Mouse (Mus musculus) heart, embryonic 10.5 days (tissue): ENCODE results near the gene Lrrc57. TPM values are rescaled to one million over a fixed set of nuclear protein-coding genes. Genes with fewer than 3 reads are reported as not detected.

Experiments used
- DNase-seq: peaks from one replicate; pipeline ENCODE4 v3.0.0-alpha.2; 2017; ENCODE audit warnings: low spot score
- H3K27ac ChIP-seq: fragments of 300-500 bp; sonication (generic); 2 replicates; pipeline ENCODE4 v1.5.1; 2016; ENCODE audit warnings: mild to moderate bottlenecking
- H3K27me3 ChIP-seq: fragments of 300-500 bp; sonication (generic); 2 replicates; pipeline ENCODE4 v1.6.1; 2016; ENCODE audit warnings: mild to moderate bottlenecking; ENCODE audit not compliant: poor library complexity, insufficient read depth, severe bottlenecking
- H3K36me3 ChIP-seq: fragments of 300-500 bp; sonication (generic); 2 replicates; pipeline ENCODE4 v1.6.1; 2016; ENCODE audit warnings: mild to moderate bottlenecking, moderate library complexity
- H3K4me1 ChIP-seq: fragments of 300-500 bp; sonication (generic); 2 replicates; pipeline ENCODE4 v1.6.1; 2016; ENCODE audit warnings: mild to moderate bottlenecking
- H3K4me3 ChIP-seq: fragments of 300-500 bp; sonication (generic); 2 replicates; pipeline ENCODE4 v1.5.1; 2016; ENCODE audit warnings: mild to moderate bottlenecking, moderate library complexity
- H3K9me3 ChIP-seq: fragments of 300-500 bp; sonication (generic); 2 replicates; pipeline ENCODE4 v1.6.1; 2016; ENCODE audit warnings: mild to moderate bottlenecking, moderate library complexity
- WGBS: fragments of 180-500 bp; shearing (Covaris S2); methylation state at CpG from one replicate; pipeline ENCODE4 v1.1.7; 2016; 5-methylcytosine and 5-hydroxymethylcytosine counted together
- polyA plus RNA-seq: library from polyadenylated mRNA; unstranded; fragments of >200 nt; fragmentation: Nextera tagmentation; extraction: Ambion mirVana; gene quantifications from 2 replicates; pipeline ENCODE4 v1.2.1, GENCODE M21; 2016

Gene Lrrc57
- polyA plus RNA-seq, 1 experiment from 2014 or later, result 21.3 TPM

GRCm38 (mm10) chr2:120630246-120630645 is 20.9 kb upstream of the Lrrc57 start:
- Histone ChIP-seq H3K27ac (no peak overlapping the region), H3K4me3 (no peak overlapping the region), H3K27me3 (no peaks in the 10 kb centered on the region), H3K4me1 (peaks cover 15% of the 10 kb centered on the region; the same call in 1 of the 2 replicates), H3K9me3 (no peaks in the 10 kb centered on the region), H3K36me3 (peaks cover 14% of the 10 kb centered on the region)
- 81% methylated on average over 2 of the region's 2 CpGs for WGBS
- DNase-seq, result no peak

DNA sequence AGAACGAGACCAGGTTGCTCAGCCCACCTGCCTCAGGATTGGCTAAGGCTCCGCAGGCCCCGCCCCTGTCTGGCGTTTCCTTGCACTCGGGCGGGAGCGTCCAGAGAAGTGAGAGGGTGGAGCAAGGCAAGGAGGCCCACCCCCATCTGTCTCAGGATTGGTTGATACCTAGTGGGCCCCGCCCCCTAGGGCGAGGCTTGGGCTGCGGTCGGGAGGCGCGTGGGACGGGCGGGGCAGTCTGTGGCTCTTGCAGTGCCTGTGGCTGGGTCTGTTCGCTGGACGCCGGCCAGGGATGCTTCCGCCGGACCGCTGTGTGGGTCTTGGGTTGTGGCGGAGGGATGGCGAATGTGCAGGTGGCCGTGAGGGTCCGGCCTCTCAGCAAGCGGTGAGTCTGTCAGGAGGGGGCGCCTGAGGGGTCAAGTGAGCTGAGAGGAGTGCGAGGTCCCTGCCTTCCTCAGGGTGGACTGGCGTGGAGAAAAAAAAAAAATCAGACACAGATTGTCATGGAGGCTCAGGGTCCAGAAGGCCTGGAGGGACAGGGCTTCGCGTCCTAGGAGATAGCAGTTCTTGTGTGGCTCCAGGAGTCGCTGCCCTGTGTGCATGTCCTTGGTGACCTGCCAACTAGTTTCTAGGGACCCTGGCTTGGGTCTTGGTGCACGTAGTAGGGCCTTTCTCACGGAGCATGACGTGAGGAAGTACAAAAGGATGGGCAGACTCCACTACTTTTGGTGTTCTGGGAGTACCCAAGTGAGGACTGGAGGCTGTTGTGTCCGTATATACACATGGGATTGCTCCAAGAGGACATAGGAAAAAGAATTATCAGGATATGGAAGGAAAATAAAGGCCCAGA is 19.8 kb upstream of the Lrrc57 start, which contains the start of gene Stard9:
Gene Stard9, plus strand, starts transcription at position 236 of the 850 bp plus-strand sequence.
- WGBS, result 3% methylated on average over 36 of the region's 36 CpGs
- peak within 1 kb of the TSS; percentile 81 for H3K27ac ChIP-seq
- H3K36me3 ChIP-seq, result peaks cover 5% of the 10 kb centered on the region; the same call in 1 of the 2 replicates

DNA sequence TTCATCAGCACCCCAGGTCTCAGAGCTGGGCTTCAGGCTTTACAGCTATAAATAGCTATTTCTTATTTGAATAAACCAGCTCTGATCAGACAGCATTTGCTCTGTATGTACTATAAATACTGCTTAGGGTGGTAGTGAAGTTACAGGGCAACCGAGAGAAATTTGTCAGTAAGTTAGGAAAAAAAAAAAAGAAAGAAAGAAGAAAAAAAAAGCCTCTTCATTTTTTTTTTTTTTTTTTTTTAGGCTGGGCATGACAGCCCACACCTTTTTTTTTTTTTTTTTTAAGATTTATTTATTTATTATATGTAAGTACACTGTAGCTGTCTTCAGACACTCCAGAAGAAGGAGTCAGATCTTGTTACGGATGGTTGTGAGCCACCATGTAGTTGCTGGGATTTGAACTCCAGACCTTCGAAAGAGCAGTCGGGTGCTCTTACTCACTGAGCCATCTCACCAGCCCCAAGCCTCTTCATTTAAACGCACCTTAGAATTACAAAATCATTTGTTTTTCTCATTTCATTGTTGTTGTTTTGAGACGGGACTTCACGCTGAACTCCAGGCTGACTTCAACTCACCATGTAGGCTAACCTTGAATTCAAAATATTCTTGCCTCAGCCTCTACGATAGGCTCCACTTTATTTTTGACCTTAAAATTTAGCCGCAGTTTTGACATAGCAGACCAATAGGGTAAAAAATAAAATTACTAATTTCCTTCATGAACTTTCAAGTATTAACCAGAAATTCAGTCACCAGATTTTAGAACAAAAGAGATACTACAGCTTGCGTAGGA is 19.0 kb upstream of the Lrrc57 start:
- H3K9me3 ChIP-seq, result no peaks in the 10 kb centered on the region
- peak overlapping the region; percentile 72 for H3K4me3 ChIP-seq
- H3K27me3 ChIP-seq, result no peaks in the 10 kb centered on the region
- peaks cover 15% of the 10 kb centered on the region; the same call in 1 of the 2 replicates for H3K4me1 ChIP-seq
- 28% methylated on average over 10 of the region's 10 CpGs for WGBS
- H3K27ac ChIP-seq, result peak overlapping the region; percentile 81; the same call in 1 of the 2 replicates
- no peak for DNase-seq
- 0 out of 2 replicates have a peak, but pooled peaks cover 2% of the 10 kb centered on the region for H3K36me3 ChIP-seq

More for the DNA sequence above, 19.8 kb upstream of the Lrrc57 start, which contains the start of gene Stard9:
- Histone ChIP-seq H3K9me3 (no peaks in the 10 kb centered on the region), H3K27me3 (no peaks in the 10 kb centered on the region), H3K4me1 (peaks cover 15% of the 10 kb centered on the region; the same call in 1 of the 2 replicates), H3K4me3 (peak within 1 kb of the TSS; percentile 72)
- DNase-seq, result peak; percentile 100

DNA sequence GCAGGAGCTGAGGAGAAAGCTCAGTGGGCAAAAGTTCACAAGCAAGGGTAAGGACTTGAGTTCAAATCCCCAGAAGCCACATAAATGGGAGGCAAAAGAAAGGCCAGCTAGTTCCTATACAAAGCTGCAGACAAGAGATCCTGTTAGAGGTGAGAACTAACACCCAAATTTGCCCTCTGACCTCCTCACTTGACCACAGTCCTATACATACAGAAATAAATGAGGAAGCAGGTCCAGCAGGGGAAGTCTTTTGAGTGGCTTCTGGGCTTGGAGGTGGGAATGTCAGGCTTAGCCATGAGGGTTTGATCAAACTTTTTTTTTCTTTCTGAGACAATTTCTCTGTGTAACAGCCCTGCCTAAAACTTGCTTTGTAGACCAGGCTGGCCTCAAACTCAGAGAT is 13.6 kb upstream of the Lrrc57 start:
- Histone ChIP-seq H3K27ac (no peak overlapping the region), H3K27me3 (no peaks in the 10 kb centered on the region), H3K36me3 (peaks cover 23% of the 10 kb centered on the region), H3K9me3 (no peaks in the 10 kb centered on the region), H3K4me3 (no peak overlapping the region), H3K4me1 (no peaks in the 10 kb centered on the region)
- DNase-seq, result no peak

DNA sequence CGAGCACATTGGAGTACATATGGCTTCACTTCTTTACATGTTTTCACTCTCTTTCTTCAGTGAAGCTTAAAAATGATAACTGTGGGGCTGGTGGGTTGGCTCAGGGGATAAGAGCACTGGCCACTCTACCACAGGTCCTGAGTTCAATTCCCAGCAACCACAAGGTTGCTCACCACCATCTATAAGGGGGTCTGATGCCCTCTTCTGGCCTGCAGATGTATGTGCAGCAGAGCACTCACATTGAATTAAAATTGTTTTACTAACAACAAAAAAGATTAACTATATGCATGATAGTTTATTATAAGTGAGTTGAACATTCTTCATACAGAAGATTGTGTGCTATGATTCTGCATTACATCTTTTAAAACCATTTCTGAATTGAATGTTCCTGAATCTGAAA is 10.2 kb upstream of the Lrrc57 start:
- Histone ChIP-seq H3K36me3 (peaks cover 51% of the 10 kb centered on the region), H3K27ac (no peak overlapping the region), H3K9me3 (no peaks in the 10 kb centered on the region), H3K4me1 (no peaks in the 10 kb centered on the region), H3K4me3 (no peak overlapping the region), H3K27me3 (no peaks in the 10 kb centered on the region)
- no peak for DNase-seq
- WGBS, result 96% methylated on average over 1 of the region's 1 CpGs

DNA sequence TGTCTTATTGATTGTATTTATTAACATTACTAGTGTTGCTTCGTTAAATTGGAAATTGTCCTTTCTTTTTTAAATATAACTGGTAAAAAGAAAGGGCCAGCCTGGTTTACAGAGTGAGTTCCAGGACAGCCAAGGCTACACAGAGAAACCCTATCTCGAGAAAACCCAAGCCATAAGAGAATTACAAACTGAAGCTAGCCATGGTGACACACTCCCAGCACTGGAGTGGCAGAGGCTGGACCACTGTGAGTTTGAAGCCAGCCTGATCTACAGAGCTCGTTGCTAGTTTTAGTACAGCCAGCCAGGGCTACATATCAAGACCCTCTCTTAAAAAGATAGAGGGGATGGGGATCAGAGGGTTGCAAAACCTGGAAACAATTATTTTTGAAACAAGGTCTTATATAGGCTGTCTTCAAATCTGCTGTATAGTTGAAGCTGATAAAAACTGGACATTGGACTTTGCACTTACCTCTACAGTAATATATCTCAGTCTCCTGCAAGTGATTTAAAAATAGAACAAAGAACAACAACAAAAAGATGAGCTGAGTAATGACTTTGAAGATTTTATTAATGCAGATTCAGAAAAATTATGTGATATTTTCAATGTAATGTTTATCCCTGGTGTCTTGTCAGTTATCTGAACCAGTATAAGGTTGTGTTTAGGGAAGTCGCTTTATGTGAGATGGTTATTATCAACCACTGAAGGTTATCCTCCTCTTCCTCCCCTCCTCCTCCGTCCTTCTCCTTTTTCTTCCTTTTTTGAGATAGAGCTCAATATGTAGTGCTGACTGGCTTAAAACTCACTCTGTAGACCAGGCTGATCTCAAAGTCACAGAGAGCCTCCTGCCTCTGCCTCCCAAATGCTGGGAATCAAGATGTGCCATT is 7.2 kb upstream of the Lrrc57 start:
- WGBS, result 91% methylated on average over 5 of the region's 5 CpGs
- no peaks in the 10 kb centered on the region for H3K4me1 ChIP-seq
- peaks cover 66% of the 10 kb centered on the region for H3K36me3 ChIP-seq

DNA sequence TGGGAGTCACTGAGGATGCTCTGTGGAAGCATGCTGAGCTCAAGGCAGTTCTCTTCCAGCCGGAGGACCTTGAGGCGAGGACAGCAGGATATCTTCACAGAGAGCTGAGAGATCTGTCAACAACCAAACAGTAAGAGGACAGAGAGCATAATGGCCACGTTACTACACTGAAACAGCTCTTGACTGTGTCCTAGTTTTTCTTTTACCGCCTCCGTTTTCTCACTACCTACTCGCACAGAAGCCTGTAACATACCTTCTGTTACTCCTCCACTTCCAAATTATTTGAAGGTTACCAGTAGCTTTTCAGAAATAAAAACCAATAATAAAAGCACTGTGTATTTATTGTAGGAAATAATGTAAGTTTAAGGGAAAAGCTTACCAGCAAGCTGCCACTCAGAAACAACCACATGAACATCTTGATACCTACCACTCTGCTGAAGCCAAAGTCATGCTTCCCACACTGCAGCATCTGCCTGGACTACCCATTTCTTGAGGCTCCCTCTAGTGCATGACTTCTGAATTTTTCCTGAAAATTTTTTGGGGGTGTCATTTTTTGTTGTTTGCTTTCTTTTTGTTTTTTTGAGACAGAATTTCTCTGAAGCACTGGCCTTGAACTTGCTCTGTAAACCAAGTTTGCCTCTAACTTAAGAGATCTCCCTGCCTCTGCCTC is 3.2 kb downstream of the Lrrc57 start:
- H3K36me3 ChIP-seq, result peaks cover 16% of the 10 kb centered on the region
- no peak overlapping the region for H3K27ac ChIP-seq
- 69% methylated on average over 6 of the region's 6 CpGs for WGBS
- peaks cover 20% of the 10 kb centered on the region for H3K4me1 ChIP-seq
- no peaks in the 10 kb centered on the region for H3K27me3 ChIP-seq
- no peak overlapping the region for H3K4me3 ChIP-seq
- no peaks in the 10 kb centered on the region for H3K9me3 ChIP-seq
- no peak for DNase-seq

More for the DNA sequence above, 7.2 kb upstream of the Lrrc57 start:
- no peak overlapping the region for H3K27ac ChIP-seq
- H3K27me3 ChIP-seq, result no peaks in the 10 kb centered on the region
- no peaks in the 10 kb centered on the region for H3K9me3 ChIP-seq
- no peak overlapping the region for H3K4me3 ChIP-seq
- DNase-seq, result no peak

DNA sequence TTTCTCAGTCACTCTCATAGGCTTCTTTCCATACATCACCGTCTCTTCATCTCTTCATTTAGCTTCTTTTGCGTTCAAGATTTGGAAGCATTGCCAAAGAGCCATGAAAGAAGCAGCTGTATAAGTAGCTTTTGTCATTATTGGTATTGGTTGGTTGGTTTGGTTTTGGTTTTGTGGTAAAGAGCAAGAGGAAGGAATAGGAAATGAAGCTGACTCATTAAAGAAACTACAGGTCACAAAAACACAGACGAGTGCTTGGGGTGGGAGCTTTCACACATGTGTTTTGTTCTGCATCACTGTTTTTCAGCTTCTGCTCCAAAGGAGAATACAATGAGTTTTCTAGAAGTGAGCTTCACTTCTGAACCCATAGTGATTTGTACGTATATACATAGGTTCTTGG is 9.8 kb downstream of the Lrrc57 start:
- DNase-seq, result no peak
- H3K4me1 ChIP-seq, result no peaks in the 10 kb centered on the region
- no peak overlapping the region for H3K4me3 ChIP-seq
- H3K27me3 ChIP-seq, result no peaks in the 10 kb centered on the region
- WGBS, result 89% methylated on average over 4 of the region's 4 CpGs
- H3K36me3 ChIP-seq, result peaks cover 75% of the 10 kb centered on the region
- no peak overlapping the region for H3K27ac ChIP-seq
- no peaks in the 10 kb centered on the region for H3K9me3 ChIP-seq

DNA sequence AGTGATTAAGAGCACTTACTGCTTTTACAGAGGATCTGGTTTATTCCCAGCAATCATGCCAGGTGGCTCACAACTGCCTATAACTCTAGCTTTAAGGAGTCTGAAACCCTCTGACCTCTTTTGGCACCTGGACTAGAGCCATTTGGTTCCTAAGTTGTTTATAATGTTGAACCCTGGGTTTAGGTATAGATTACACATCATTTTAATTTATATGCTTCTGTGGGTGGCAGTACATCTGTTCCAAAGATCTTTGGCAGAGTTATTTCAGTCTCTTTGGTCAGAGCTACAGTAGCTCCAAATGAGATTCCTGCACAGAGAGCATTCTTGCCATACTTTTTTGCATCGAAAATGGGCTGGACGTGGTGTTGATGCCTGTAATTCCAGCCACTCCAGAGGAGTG is 11.6 kb downstream of the Lrrc57 start:
- Histone ChIP-seq H3K4me1 (no peaks in the 10 kb centered on the region), H3K27me3 (no peaks in the 10 kb centered on the region)
- no peak for DNase-seq

GRCm38 (mm10) chr2:120592227-120592626 is 17.1 kb downstream of the Lrrc57 start:
- Histone ChIP-seq H3K4me3 (no peak overlapping the region), H3K27ac (no peak overlapping the region), H3K9me3 (no peaks in the 10 kb centered on the region), H3K36me3 (peaks cover 74% of the 10 kb centered on the region), H3K4me1 (no peaks in the 10 kb centered on the region), H3K27me3 (no peaks in the 10 kb centered on the region)
- no peak for DNase-seq
- 88% methylated on average over 1 of the region's 1 CpGs for WGBS

More for the DNA sequence above, 11.6 kb downstream of the Lrrc57 start:
- Histone ChIP-seq H3K36me3 (peaks cover 85% of the 10 kb centered on the region), H3K4me3 (no peak overlapping the region), H3K27ac (no peak overlapping the region), H3K9me3 (no peaks in the 10 kb centered on the region)
- 89% methylated on average over 2 of the region's 2 CpGs for WGBS

- H3K4me3 ChIP-seq, result no peak overlapping the region
- no peak overlapping the region for H3K27ac ChIP-seq
- H3K9me3 ChIP-seq, result no peaks in the 10 kb centered on the region
- no peaks in the 10 kb centered on the region for H3K27me3 ChIP-seq
- no peaks in the 10 kb centered on the region for H3K4me1 ChIP-seq
- no peak for DNase-seq
- 84% methylated on average over 5 of the region's 5 CpGs for WGBS
- peaks cover 73% of the 10 kb centered on the region for H3K36me3 ChIP-seq
These were observed 19.6 kb downstream of the Lrrc57 start for GRCm38 (mm10) chr2:120589759-120590158.

- H3K36me3 ChIP-seq, result no peaks in the 10 kb centered on the region
- H3K9me3 ChIP-seq, result no peaks in the 10 kb centered on the region
- 76% methylated on average over 5 of the region's 5 CpGs for WGBS
- no peak overlapping the region for H3K4me3 ChIP-seq
- DNase-seq, result no peak
- H3K4me1 ChIP-seq, result peaks cover 3% of the 10 kb centered on the region; the same call in 1 of the 2 replicates
- H3K27me3 ChIP-seq, result no peaks in the 10 kb centered on the region
- H3K27ac ChIP-seq, result no peak overlapping the region
These were observed 31.0 kb downstream of the Lrrc57 start for GRCm38 (mm10) chr2:120578286-120578685.
